Mouse (Mus musculus): ENCODE data around the gene Prickle2.

- TF ChIP-seq CTCF (IDR thresholded peaks at IDR 0.05; ENCODE audit: low read depth, low read length) = no peak
- TF ChIP-seq GATA1 (IDR thresholded peaks at IDR 0.05; ENCODE audit: borderline replicate concordance, low read length) = no peak
- TF ChIP-seq TAL1 (conservative IDR thresholded peaks at IDR 0.05; ENCODE audit: low read depth, low read length) = no peak
Observed at GRCm38 (mm10) chr6:92509712-92510111, 196.2 kb downstream of the Prickle2 start.

All from G1E (cell line).